Comparison of ENCODE assay signal across 8 mouse cellular contexts in genomic region chr4:43478906-43479832, GRCm38 (mm10). TPM values are rescaled to one million over a fixed set of nuclear protein-coding genes. Genes with fewer than 3 reads are reported as not detected.
DNase-seq lines count a peak whose midpoint lies in the region; ATAC-seq and TF ChIP-seq lines count a peak whose summit lies in the region.

No protein-coding gene starts in this region.

- dilution Hi-C loops in CH12.LX (cut with MboI; ENCODE audit: extremely low pct_ligation_motif_present, extremely low pct_unique_long_range_greater_than_20kb, low sequenced_read_pairs), result no loop called here

- no peaks in the 10 kb centered on the region for H3K79me2 ChIP-seq in CH12.LX (replicated peaks; ENCODE audit: control insufficient read depth, extremely low read depth, insufficient read depth, poor library complexity, severe bottlenecking)

- peaks cover 16 to 56% of the 10 kb centered on the region in 2 experiments for H3K4me1 ChIP-seq in CH12.LX (ENCODE audit: control insufficient read depth in 1 of 2, insufficient read depth in 2 of 2)
- peaks cover 3% of the 10 kb centered on the region; the same call in 1 of the 2 replicates for H3K4me1 ChIP-seq in heart, embryonic 13.5 days
- H3K4me1 ChIP-seq in limb, embryonic 14.5 days (ENCODE audit: control insufficient read depth, insufficient read depth, low read length), result no peaks in the 10 kb centered on the region

- peak overlapping the region; percentile 26 for H3K9ac ChIP-seq in CH12.LX (ENCODE audit: insufficient read depth, low read depth)
- 0 out of 2 replicates have a peak overlapping the region, but pooled peaks have one; percentile 30 for H3K9ac ChIP-seq in heart, embryonic 13.5 days
- H3K9ac ChIP-seq in limb, embryonic 14.5 days (ENCODE audit: low read depth, low read length, severe bottlenecking), result no peak overlapping the region

- no peaks in the 10 kb centered on the region for H3K9me3 ChIP-seq in CH12.LX (replicated peaks; ENCODE audit: low read length)
- H3K9me3 ChIP-seq in heart, embryonic 13.5 days, result no peaks in the 10 kb centered on the region
- H3K9me3 ChIP-seq in limb, embryonic 14.5 days (ENCODE audit: control insufficient read depth, low read length), result no peaks in the 10 kb centered on the region

- peak; percentile 26 to 95; a peak in 3 of 4 replicates for TF ChIP-seq CTCF in CH12.LX (conservative IDR thresholded peaks at IDR 0.05 in 1 of 2, IDR thresholded peaks at IDR 0.05 in 1 of 2; ENCODE audit: low read depth in 2 of 2, low read length in 2 of 2)

- ATAC-seq in common myeloid progenitor, adult 5-6 weeks (replicated peaks; ENCODE audit: low read depth, poor library complexity, severe bottlenecking), result peak; percentile 19; the same call in 1 of the 2 replicates
- no peak for ATAC-seq in heart, embryonic 13.5 days (ENCODE audit: extremely low read depth, insufficient number of reproducible peaks, low FRiP score, low TSS enrichment)
- ATAC-seq in limb, embryonic 14.5 days (ENCODE audit: low FRiP score, low read depth), result no peak

- H3K27ac ChIP-seq in CH12.LX (ENCODE audit: insufficient read depth, low read depth), result peak overlapping the region; percentile 63; the same call in 1 of the 2 replicates
- no peak overlapping the region for H3K27ac ChIP-seq in heart, embryonic 13.5 days (replicated peaks)
- no peak overlapping the region for H3K27ac ChIP-seq in limb, embryonic 14.5 days (replicated peaks; ENCODE audit: low read depth, low read length)

- 42% methylated on average over 24 of the region's 24 CpGs for whole genome bisulfite sequencing in heart, embryonic 13.5 days
- 49% methylated on average over 24 of the region's 24 CpGs for WGBS in limb, embryonic 14.5 days

- no peak for TF ChIP-seq EP300 in CH12.LX (IDR thresholded peaks at IDR 0.05; ENCODE audit: low read length)

- no peaks in the 10 kb centered on the region for H3K27me3 ChIP-seq in CH12.LX (replicated peaks)
- H3K27me3 ChIP-seq in heart, embryonic 13.5 days (replicated peaks), result 0 out of 2 replicates have a peak, but pooled peaks cover 9% of the 10 kb centered on the region
- no peaks in the 10 kb centered on the region for H3K27me3 ChIP-seq in limb, embryonic 14.5 days (ENCODE audit: control insufficient read depth, insufficient read depth, low read length)

- no peaks in the 10 kb centered on the region for H3K36me3 ChIP-seq in CH12.LX (replicated peaks in 1 of 2; ENCODE audit: control insufficient read depth in 1 of 2, insufficient read depth in 1 of 2, low read length in 1 of 2)
- no peaks in the 10 kb centered on the region for H3K36me3 ChIP-seq in heart, embryonic 13.5 days
- no peaks in the 10 kb centered on the region for H3K36me3 ChIP-seq in limb, embryonic 14.5 days (ENCODE audit: control insufficient read depth, insufficient read depth, low read length)

- in situ Hi-C loops in CH12.LX (cut with MboI; ENCODE audit: low pct_ligation_motif_present, low pct_unique_long_range_greater_than_20kb, low sequenced_read_pairs), result no loop called here

- peak; percentile 84 for TF ChIP-seq RAD21 in CH12.LX (IDR thresholded peaks at IDR 0.05; ENCODE audit: low read depth, low read length)

- DNase-seq in gastrocnemius, adult 18-20 months (ENCODE audit: low spot score), result peak; percentile 70
- DNase-seq in gastrocnemius, postnatal 25 days, result no peak
- peak; percentile 89 for DNase-seq in CH12.LX (ENCODE audit: extremely low read depth)
- DNase-seq in limb, embryonic 14.5 days (ENCODE audit: low spot score), result peak; percentile 86
- peak; percentile 85 for DNase-seq in naive thymus-derived CD4-positive, alpha-beta T cell, adult 2 months (ENCODE audit: low read depth)
- peak; percentile 71 for DNase-seq in thymus, postnatal 0 days (ENCODE audit: low spot score)

- peak; percentile 29; the same call in 1 of the 2 replicates for TF ChIP-seq POLR2A in CH12.LX (IDR thresholded peaks at IDR 0.05; ENCODE audit: low read depth, low read length)
- TF ChIP-seq POLR2A in limb, embryonic 14.5 days (IDR thresholded peaks at IDR 0.05; ENCODE audit: borderline replicate concordance, extremely low read depth, insufficient read depth, insufficient read length), result no peak

- peak overlapping the region; percentile 84 for H3K4me2 ChIP-seq in CH12.LX (ENCODE audit: insufficient read depth, low read depth, poor library complexity, severe bottlenecking)
- H3K4me2 ChIP-seq in heart, embryonic 13.5 days, result peak overlapping the region; percentile 64
- H3K4me2 ChIP-seq in limb, embryonic 14.5 days (replicated peaks; ENCODE audit: low read depth, low read length, severe bottlenecking), result no peak overlapping the region

- peak overlapping the region; percentile 44 to 58 (median 47) for H3K4me3 ChIP-seq in CH12.LX (replicated peaks in 1 of 3; ENCODE audit: low read depth in 2 of 3, low read length in 2 of 3, poor library complexity in 1 of 3)
- peak overlapping the region; percentile 24 for H3K4me3 ChIP-seq in heart, embryonic 13.5 days
- H3K4me3 ChIP-seq in limb, embryonic 14.5 days (replicated peaks; ENCODE audit: low read length), result no peak overlapping the region

TF ChIP-seq in CH12.LX, 34 proteins besides CTCF, POLR2A, EP300 and RAD21 (continues in another document):
- peak; percentile 89 for TF ChIP-seq SMC3 (IDR thresholded peaks at IDR 0.05; ENCODE audit: low read depth, low read length)
- no peak for TF ChIP-seq USF2 (conservative IDR thresholded peaks at IDR 0.05; ENCODE audit: low read depth, low read length)
- no peak for TF ChIP-seq MAFK (IDR thresholded peaks at IDR 0.05; ENCODE audit: insufficient replicate concordance, low read length)
- peak; percentile 63 for TF ChIP-seq CHD2 (IDR thresholded peaks at IDR 0.05; ENCODE audit: low read length)
- no peak for TF ChIP-seq ZMIZ1 (IDR thresholded peaks at IDR 0.05; ENCODE audit: low read depth, low read length)
- TF ChIP-seq MAZ (IDR thresholded peaks at IDR 0.05; ENCODE audit: low read depth, low read length), result peak; percentile 70; the same call in 1 of the 2 replicates

RNA-seq across cellular contexts. Expression of gene Sit1, which starts 4.4 kb away (rescaled TPM):
- not detected for total RNA-seq in gastrocnemius, adult 18-20 months (2021)
- not detected for total RNA-seq in gastrocnemius, postnatal 25 days (2021)
- 2.8 and 3.8 TPM in 2 replicates for total RNA-seq in CH12.LX (2012; rRNA removed)
- total RNA-seq in CH12.LX (2014; rRNA removed), result 10.5 and 10.8 TPM in 2 replicates
- polyA plus RNA-seq in CH12.LX (2012; ENCODE audit: insufficient read length, low read depth), result 10.1 and 12.5 TPM in 2 replicates
- not detected in 2 replicates for total RNA-seq in common myeloid progenitor, adult 5-6 weeks (2017)
- polyA plus RNA-seq in heart, embryonic 13.5 days (2015; fragmentation: Nextera tagmentation; extraction: Ambion mirVana), result not detected in 2 replicates
- polyA plus RNA-seq in limb, embryonic 14.5 days (2012; rRNA removed), result not detected in 2 replicates
- polyA plus RNA-seq in limb, embryonic 14.5 days (2014; fragmentation: Nextera tagmentation; extraction: Ambion mirVana), result not detected in 2 replicates
- 138 and 168 TPM in 2 replicates for polyA plus RNA-seq in thymus, postnatal 0 days (2015; fragmentation: Nextera tagmentation; extraction: Ambion mirVana)

RNA-seq across cellular contexts. Expression of gene Ccdc107, which starts 13.5 kb away (rescaled TPM):
- 10 to 100 TPM; 21.9 to 26.8 TPM for total RNA-seq in gastrocnemius, adult 18-20 months (2021)
- total RNA-seq in gastrocnemius, postnatal 25 days (2021), result 10 to 100 TPM; 21.9 to 26.8 TPM
- total RNA-seq in CH12.LX (2012; rRNA removed) (57.9 and 63.1 TPM in 2 replicates), CH12.LX (2014; rRNA removed) (23.0 and 33.4 TPM in 2 replicates)
- 30.5 and 32.6 TPM in 2 replicates for polyA plus RNA-seq in CH12.LX (2012; ENCODE audit: insufficient read length, low read depth)
- 50.5 and 62.2 TPM in 2 replicates for total RNA-seq in common myeloid progenitor, adult 5-6 weeks (2017)
- polyA plus RNA-seq in heart, embryonic 13.5 days (2015; fragmentation: Nextera tagmentation; extraction: Ambion mirVana), result 70.9 and 77.6 TPM in 2 replicates
- polyA plus RNA-seq in limb, embryonic 14.5 days (2012; rRNA removed), result 118 and 175 TPM in 2 replicates
- 78.8 and 92.8 TPM in 2 replicates for polyA plus RNA-seq in limb, embryonic 14.5 days (2014; fragmentation: Nextera tagmentation; extraction: Ambion mirVana)
- 85.1 and 92.8 TPM in 2 replicates for polyA plus RNA-seq in thymus, postnatal 0 days (2015; fragmentation: Nextera tagmentation; extraction: Ambion mirVana)

RNA-seq across cellular contexts. Expression of gene Arhgef39, which starts 20.3 kb away (rescaled TPM):
- total RNA-seq in gastrocnemius, adult 18-20 months (2021), result not detected
- under 1 TPM in 1 of 2 experiments, not detected in 1; 0.69 TPM for total RNA-seq in gastrocnemius, postnatal 25 days (2021)
- total RNA-seq in CH12.LX (2012; rRNA removed) (7.4 and 7.5 TPM in 2 replicates), CH12.LX (2014; rRNA removed) (7.1 and 7.3 TPM in 2 replicates)
- 4.8 and 5.5 TPM in 2 replicates for polyA plus RNA-seq in CH12.LX (2012; ENCODE audit: insufficient read length, low read depth)
- total RNA-seq in common myeloid progenitor, adult 5-6 weeks (2017), result 46.1 and 64.5 TPM in 2 replicates
- 32.0 and 40.3 TPM in 2 replicates for polyA plus RNA-seq in heart, embryonic 13.5 days (2015; fragmentation: Nextera tagmentation; extraction: Ambion mirVana)
- 84.9 and 108 TPM in 2 replicates for polyA plus RNA-seq in limb, embryonic 14.5 days (2012; rRNA removed)
- polyA plus RNA-seq in limb, embryonic 14.5 days (2014; fragmentation: Nextera tagmentation; extraction: Ambion mirVana), result 25.2 and 27.6 TPM in 2 replicates
- polyA plus RNA-seq in thymus, postnatal 0 days (2015; fragmentation: Nextera tagmentation; extraction: Ambion mirVana), result 35.5 and 37.1 TPM in 2 replicates

RNA-seq across cellular contexts. Expression of gene Cd72, which starts 24.7 kb away (rescaled TPM):
- under 1 TPM in 1 of 2 experiments, not detected in 1; 0.21 TPM for total RNA-seq in gastrocnemius, adult 18-20 months (2021)
- total RNA-seq in gastrocnemius, postnatal 25 days (2021), result not detected
- total RNA-seq in CH12.LX (2012; rRNA removed), result 24.0 and 30.3 TPM in 2 replicates
- total RNA-seq in CH12.LX (2014; rRNA removed), result 47.6 and 61.4 TPM in 2 replicates
- polyA plus RNA-seq in CH12.LX (2012; ENCODE audit: insufficient read length, low read depth), result 55.9 and 86.4 TPM in 2 replicates
- 20.8 and 33.3 TPM in 2 replicates for total RNA-seq in common myeloid progenitor, adult 5-6 weeks (2017)
- polyA plus RNA-seq in heart, embryonic 13.5 days (2015; fragmentation: Nextera tagmentation; extraction: Ambion mirVana), result 1.9 and 2.6 TPM in 2 replicates
- polyA plus RNA-seq in limb, embryonic 14.5 days (2012; rRNA removed), result 1.3 TPM in 2 replicates
- 4.4 and 7.5 TPM in 2 replicates for polyA plus RNA-seq in limb, embryonic 14.5 days (2014; fragmentation: Nextera tagmentation; extraction: Ambion mirVana)
- polyA plus RNA-seq in thymus, postnatal 0 days (2015; fragmentation: Nextera tagmentation; extraction: Ambion mirVana), result 6.4 and 6.6 TPM in 2 replicates

RNA-seq across cellular contexts. Expression of gene Car9, which starts 27.6 kb away (rescaled TPM):
- total RNA-seq in gastrocnemius, adult 18-20 months (2021), result 1 to 10 TPM; 1.4 to 2.6 TPM
- total RNA-seq in gastrocnemius, postnatal 25 days (2021), result 1 to 10 TPM; 2.2 to 2.7 TPM
- not detected in 2 replicates for total RNA-seq in CH12.LX (2012; rRNA removed)
- total RNA-seq in CH12.LX (2014; rRNA removed), result not detected in 2 replicates
- not detected in 2 replicates for polyA plus RNA-seq in CH12.LX (2012; ENCODE audit: insufficient read length, low read depth)
- 7.3 and 8.3 TPM in 2 replicates for total RNA-seq in common myeloid progenitor, adult 5-6 weeks (2017)
- 1.8 and 2.0 TPM in 2 replicates for polyA plus RNA-seq in heart, embryonic 13.5 days (2015; fragmentation: Nextera tagmentation; extraction: Ambion mirVana)
- 4.9 TPM in 2 replicates for polyA plus RNA-seq in limb, embryonic 14.5 days (2012; rRNA removed)
- polyA plus RNA-seq in limb, embryonic 14.5 days (2014; fragmentation: Nextera tagmentation; extraction: Ambion mirVana), result 1.0 and 1.2 TPM in 2 replicates
- 1.6 TPM in 2 replicates for polyA plus RNA-seq in thymus, postnatal 0 days (2015; fragmentation: Nextera tagmentation; extraction: Ambion mirVana)

Comparison
In these comparisons a context has a peak if more than half of its experiments do, and no peak if none do; other contexts are left out.
1. RNA of gene Arhgef39, which starts 20.3 kb away (total RNA-seq): 46.1 to 64.5 TPM in common myeloid progenitor, adult 5-6 weeks and 7.1 to 7.5 TPM in CH12.LX; 0.69 TPM in gastrocnemius, postnatal 25 days and not detected in gastrocnemius, adult 18-20 months; every median in the first group is over 4 times any median in the second.